Mouse (Mus musculus) small intestine, adult 2 months (tissue): ENCODE measurements around the gene Dus1l. TPM values are rescaled to one million over a fixed set of nuclear protein-coding genes. Genes with fewer than 3 reads are reported as not detected.

Experiments used
- H3K27ac ChIP-seq: fragments of 200-500 bp; 2 replicates; pipeline ENCODE4 v1.5.1; 2012; ENCODE audit warnings: low read depth, low read length, control low read depth, inconsistent platforms; ENCODE audit not compliant: insufficient read depth
- H3K27me3 ChIP-seq: fragments of 200-500 bp; 2 replicates; pipeline ENCODE4 v1.6.1; 2012; ENCODE audit warnings: mild to moderate bottlenecking, moderate library complexity, low read length, inconsistent platforms; ENCODE audit not compliant: control insufficient read depth, insufficient read depth
- H3K36me3 ChIP-seq: fragments of 200-500 bp; 2 replicates; pipeline ENCODE4 v1.6.1; 2012; ENCODE audit warnings: mild to moderate bottlenecking, low read length, control low read depth, inconsistent platforms; ENCODE audit not compliant: control insufficient read depth, insufficient read depth
- H3K4me1 ChIP-seq: fragments of 200-500 bp; 2 replicates; pipeline ENCODE4 v1.6.1; 2012; ENCODE audit warnings: low read length, inconsistent platforms, mixed read lengths; ENCODE audit not compliant: control insufficient read depth, insufficient read depth, insufficient read length
- H3K4me3 ChIP-seq: fragments of 200-500 bp; 2 replicates; pipeline ENCODE4 v1.5.1; 2012; ENCODE audit warnings: low read depth, mild to moderate bottlenecking, control low read depth, inconsistent platforms, low read length, moderate library complexity
- CTCF ChIP-seq: fragments of 200-500 bp; IDR thresholded peaks from 2 replicates; pipeline ENCODE4 v1.5.1; 2012; ENCODE audit warnings: low read depth, mild to moderate bottlenecking, control low read depth, inconsistent platforms, low read length, moderate library complexity, mixed read lengths; ENCODE audit not compliant: insufficient replicate concordance, insufficient read length; ENCODE audit errors: extremely low read depth
- POLR2A ChIP-seq: fragments of 200-500 bp; IDR thresholded peaks from 2 replicates; pipeline ENCODE4 v1.6.1; 2012; ENCODE audit warnings: low read depth, mild to moderate bottlenecking, control low read depth, inconsistent platforms, low read length, moderate library complexity
- WGBS: fragments of 180-500 bp; shearing (Covaris S2); methylation state at CpG from one replicate; pipeline ENCODE4 v1.1.7; 2018; 5-methylcytosine and 5-hydroxymethylcytosine counted together
- polyA plus RNA-seq: library from polyadenylated mRNA; depleted of rRNA; stranded (reverse); fragments of >200 nt; gene quantifications from 2 replicates; pipeline ENCODE4 v1.2.3, GENCODE M21; 2012; rRNA removed

The Dus1l gene
- polyA plus RNA-seq, 1 experiment, result 29.0 TPM

DNA sequence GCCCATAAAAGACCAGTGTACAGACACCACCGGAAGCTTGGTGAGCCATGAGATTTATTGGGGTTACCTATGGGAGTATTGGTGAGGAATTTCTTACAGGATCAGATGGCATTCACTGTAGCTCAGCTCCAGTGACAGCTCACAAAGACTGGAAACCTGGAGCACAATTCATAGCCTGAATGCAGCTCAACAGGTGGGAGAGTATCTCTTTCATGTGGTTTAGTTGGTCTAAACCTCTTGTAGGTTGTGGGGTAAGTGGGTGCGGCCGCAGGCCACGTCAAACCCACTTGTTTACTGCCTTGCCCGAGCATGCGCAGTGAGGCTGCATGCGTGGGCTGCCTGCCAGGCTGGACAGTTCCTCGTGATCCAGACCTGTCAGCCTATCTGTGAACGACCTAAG, 36.0 kb downstream of the Dus1l start:
- WGBS, result 76% methylated on average over 9 of the region's 9 CpGs
- Histone ChIP-seq H3K4me3 (no peak overlapping the region), H3K27me3 (no peaks in the 10 kb centered on the region), H3K4me1 (peaks cover 4% of the 10 kb centered on the region), H3K27ac (no peak overlapping the region), H3K36me3 (no peaks in the 10 kb centered on the region)
- TF ChIP-seq CTCF (no peak), POLR2A (no peak)

DNA sequence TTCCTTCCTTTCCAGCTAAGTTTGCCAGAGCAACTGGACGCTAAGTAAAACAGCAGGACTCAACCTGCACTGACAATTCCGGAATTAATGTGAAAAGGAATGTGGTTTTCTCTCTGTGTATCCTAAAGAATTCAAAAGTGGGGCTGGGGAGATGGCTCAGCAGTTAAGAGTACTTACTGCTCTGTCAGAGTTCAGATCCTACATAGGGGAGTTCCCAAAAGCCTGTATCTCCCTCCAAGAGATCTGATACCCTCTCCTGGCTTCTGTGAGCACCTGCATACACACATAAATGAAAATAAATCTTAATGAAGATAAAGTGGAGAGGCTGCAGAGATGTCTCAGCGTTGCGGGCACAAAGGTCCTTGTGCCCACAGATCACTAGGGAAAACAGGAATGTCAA, 44.6 kb downstream of the Dus1l start:
- TF ChIP-seq CTCF (no peak), POLR2A (no peak)
- H3K27ac ChIP-seq, result no peak overlapping the region
- H3K36me3 ChIP-seq, result no peaks in the 10 kb centered on the region
- peaks cover 3% of the 10 kb centered on the region; the same call in 1 of the 2 replicates for H3K4me1 ChIP-seq
- 55% methylated on average over 4 of the region's 4 CpGs for WGBS
- H3K27me3 ChIP-seq, result no peaks in the 10 kb centered on the region
- H3K4me3 ChIP-seq, result no peak overlapping the region

- Histone ChIP-seq H3K36me3 (no peaks in the 10 kb centered on the region), H3K4me3 (no peak overlapping the region), H3K4me1 (peaks cover 3% of the 10 kb centered on the region; the same call in 1 of the 2 replicates), H3K27ac (no peak overlapping the region), H3K27me3 (no peaks in the 10 kb centered on the region)
- WGBS, result 70% methylated on average over 8 of the region's 8 CpGs
- no peak for TF ChIP-seq POLR2A
- TF ChIP-seq CTCF, result peak; percentile 43; the same call in 1 of the 2 replicates
Observed at GRCm38 (mm10) chr11:120749430-120749829, 46.8 kb downstream of the Dus1l start.

DNA sequence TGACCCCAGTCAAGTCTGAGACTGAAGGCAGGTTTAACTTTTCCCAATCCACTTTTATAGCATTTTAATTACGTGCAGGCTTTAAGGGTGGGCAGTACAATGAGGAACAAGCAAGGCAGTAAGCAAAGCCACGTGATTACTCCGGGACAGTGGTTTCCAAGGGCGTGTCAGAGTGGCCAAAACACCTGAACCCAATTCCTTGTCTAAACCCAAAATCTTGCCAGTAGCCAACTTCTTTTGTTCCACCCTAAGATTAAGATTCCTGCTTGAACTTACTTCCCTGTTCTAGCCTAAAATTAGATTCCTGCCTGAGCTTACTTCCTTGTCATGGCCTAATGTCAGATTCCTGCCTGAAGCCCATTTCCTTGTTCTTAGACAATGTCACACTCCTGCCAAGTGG, 48.2 kb downstream of the Dus1l start:
- Histone ChIP-seq H3K36me3 (no peaks in the 10 kb centered on the region), H3K27ac (peak overlapping the region; percentile 53; the same call in 1 of the 2 replicates), H3K27me3 (no peaks in the 10 kb centered on the region), H3K4me1 (peaks cover 3% of the 10 kb centered on the region; the same call in 1 of the 2 replicates), H3K4me3 (no peak overlapping the region)
- TF ChIP-seq CTCF, result no peak
- no peak for TF ChIP-seq POLR2A
- WGBS, result 21% methylated on average over 4 of the region's 4 CpGs

DNA sequence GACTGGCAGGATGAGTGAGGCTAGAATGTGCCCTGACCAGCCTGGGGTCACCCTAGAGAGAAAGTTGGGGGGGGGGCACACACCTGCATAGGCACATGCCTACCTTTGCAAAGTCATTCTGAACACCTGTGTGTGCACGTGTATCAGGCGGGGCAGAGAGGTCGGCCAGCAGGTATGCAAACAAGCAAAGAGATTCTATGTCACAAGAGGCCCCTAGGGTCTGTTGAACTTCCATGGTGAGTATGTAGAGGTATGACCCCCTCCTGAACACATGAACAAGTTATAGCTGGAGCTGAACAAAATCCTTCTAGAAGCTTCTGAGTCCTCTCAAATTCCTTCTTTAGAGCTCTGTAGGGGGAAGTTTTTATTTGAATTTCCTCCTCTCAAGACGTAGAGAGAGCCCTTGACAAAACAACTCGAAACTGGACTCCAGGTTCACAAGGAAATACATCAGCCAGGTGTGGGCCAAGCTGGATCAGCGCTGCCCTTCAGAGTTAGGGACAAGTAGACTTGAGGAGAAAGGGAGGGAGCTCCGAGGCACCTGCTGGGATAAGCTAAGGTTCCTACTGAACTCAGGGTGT, 52.0 kb downstream of the Dus1l start:
- no peak overlapping the region for H3K4me3 ChIP-seq
- WGBS, result 33% methylated on average over 7 of the region's 7 CpGs
- peaks cover 3% of the 10 kb centered on the region; the same call in 1 of the 2 replicates for H3K4me1 ChIP-seq
- no peaks in the 10 kb centered on the region for H3K36me3 ChIP-seq
- no peak overlapping the region for H3K27ac ChIP-seq
- no peaks in the 10 kb centered on the region for H3K27me3 ChIP-seq
- TF ChIP-seq POLR2A (no peak), CTCF (no peak)

DNA sequence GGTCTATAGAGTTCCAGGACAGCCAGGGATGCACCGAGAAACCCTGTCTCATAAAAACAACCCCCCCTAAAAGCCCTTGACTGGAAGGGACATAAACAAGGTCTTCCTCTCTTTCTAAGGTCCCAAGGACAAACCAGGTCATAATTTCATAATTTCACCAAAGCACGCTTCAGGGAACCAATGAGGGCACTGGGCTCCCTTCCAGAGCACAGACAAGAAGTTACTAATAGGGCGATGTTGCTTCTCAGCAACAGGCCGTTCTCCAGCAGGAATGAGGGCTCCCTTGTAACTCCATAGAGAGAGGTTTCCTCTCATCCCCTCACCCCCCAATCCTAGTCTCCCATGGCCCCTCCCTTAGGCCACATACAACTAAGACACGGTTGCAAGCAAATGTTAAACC, 55.2 kb downstream of the Dus1l start:
- H3K36me3 ChIP-seq, result no peaks in the 10 kb centered on the region
- H3K4me1 ChIP-seq, result no peaks in the 10 kb centered on the region
- no peak for TF ChIP-seq CTCF
- no peak for TF ChIP-seq POLR2A
- H3K4me3 ChIP-seq, result no peak overlapping the region
- 85% methylated on average over 5 of the region's 5 CpGs for WGBS
- no peak overlapping the region for H3K27ac ChIP-seq
- no peaks in the 10 kb centered on the region for H3K27me3 ChIP-seq

Other genes with a start within 250 kb of the Dus1l start
- 24.0 and 30.3 TPM in 2 replicates for gene Mcrip1, start 246.7 kb downstream of the Dus1l start, polyA plus RNA-seq
- gene Ppp1r27, start 245.3 kb downstream of the Dus1l start, polyA plus RNA-seq, result 0.51 TPM in 1 of 2 replicates, not detected in the other
- 442 and 705 TPM in 2 replicates for gene P4hb, start 223.2 kb downstream of the Dus1l start, polyA plus RNA-seq
- gene Arhgdia, start 214.8 kb downstream of the Dus1l start, polyA plus RNA-seq, result 489 and 1,022 TPM in 2 replicates
- 12.0 and 24.0 TPM in 2 replicates for gene Alyref, start 198.0 kb downstream of the Dus1l start, polyA plus RNA-seq
- 46.4 and 97.9 TPM in 2 replicates for gene Anapc11, start 198.0 kb downstream of the Dus1l start, polyA plus RNA-seq
- 0.98 and 7.2 TPM in 2 replicates for gene Npb, start 187.9 kb downstream of the Dus1l start, polyA plus RNA-seq
- 449 and 1,029 TPM in 2 replicates for gene Pcyt2, start 178.5 kb downstream of the Dus1l start, polyA plus RNA-seq
- gene Sirt7, start 171.2 kb downstream of the Dus1l start, polyA plus RNA-seq, result 99.1 and 147 TPM in 2 replicates
- 24.8 and 33.6 TPM in 2 replicates for gene Mafg, start 162.8 kb downstream of the Dus1l start, polyA plus RNA-seq
- gene Pycr1, start 152.6 kb downstream of the Dus1l start, polyA plus RNA-seq, result 17.1 and 19.9 TPM in 2 replicates
- 0.39 and 1.0 TPM in 2 replicates for gene Myadml2, start 148.2 kb downstream of the Dus1l start, polyA plus RNA-seq
- 0.67 and 0.99 TPM in 2 replicates for gene Notum, start 135.2 kb downstream of the Dus1l start, polyA plus RNA-seq
- gene Aspscr1, start 123.4 kb downstream of the Dus1l start, polyA plus RNA-seq, result 86.9 and 138 TPM in 2 replicates
- gene Cenpx, start 82.7 kb downstream of the Dus1l start, polyA plus RNA-seq, result 38.4 and 46.2 TPM in 2 replicates
- gene Lrrc45, start 82.5 kb downstream of the Dus1l start, polyA plus RNA-seq, result 22.0 and 23.9 TPM in 2 replicates
- gene Rac3, start 74.9 kb downstream of the Dus1l start, polyA plus RNA-seq, result 4.1 and 5.1 TPM in 2 replicates
- gene Dcxr, start 69.1 kb downstream of the Dus1l start, polyA plus RNA-seq, result 102 and 127 TPM in 2 replicates
- gene Cbr2, start 64.3 kb downstream of the Dus1l start, polyA plus RNA-seq, result 1.2 and 11.4 TPM in 2 replicates
- 1.4 and 58.5 TPM in 2 replicates for gene Hmga1b, start 33.6 kb downstream of the Dus1l start, polyA plus RNA-seq
- 41.0 and 90.5 TPM in 2 replicates for gene Rfng, start 12.2 kb downstream of the Dus1l start, polyA plus RNA-seq
- 57.5 and 86.4 TPM in 2 replicates for gene Gps1, start 12.1 kb downstream of the Dus1l start, polyA plus RNA-seq
- 151 and 154 TPM in 2 replicates for gene Fasn, start 28.1 kb upstream of the Dus1l start, polyA plus RNA-seq
- gene Ccdc57, start 136.5 kb upstream of the Dus1l start, polyA plus RNA-seq, result 0.43 and 0.84 TPM in 2 replicates
- 56.8 and 68.9 TPM in 2 replicates for gene Slc16a3, start 152.1 kb upstream of the Dus1l start, polyA plus RNA-seq
- gene Csnk1d, start 194.9 kb upstream of the Dus1l start, polyA plus RNA-seq, result 26.5 and 60.8 TPM in 2 replicates
- 41.0 and 57.7 TPM in 2 replicates for gene Cd7, start 243.0 kb upstream of the Dus1l start, polyA plus RNA-seq